Comparison of ENCODE assay signal across 9 mouse cellular contexts in genomic region chr2:105675730-105676079, GRCm38 (mm10). TPM values are rescaled to one million over a fixed set of nuclear protein-coding genes. Genes with fewer than 3 reads are reported as not detected.
DNase-seq lines count a peak whose midpoint lies in the region; ATAC-seq and TF ChIP-seq lines count a peak whose summit lies in the region.
"Had no signal": no experiment of that assay in that cellular context is flagged by ENCODE, and none has a peak within 500 bp of the region (broad histone marks: within the 10 kb centered on the region; RNA-seq: fewer than 3 reads in every experiment).

No protein-coding gene starts in this region.

- intact Hi-C loops in heart, adult 2 months (cut with DNase I) = no loop called here

- 1% methylated on average over 11 of the region's 11 CpGs for WGBS in heart, adult 2 months
- 0% methylated on average over 11 of the region's 11 CpGs for WGBS in forebrain, embryonic 15.5 days
- WGBS in liver, embryonic 15.5 days (ENCODE audit: insufficient replicate concordance) = under 1% methylated on average over 11 of the region's 11 CpGs

- H3K27ac ChIP-seq in heart, adult 2 months = no peak overlapping the region
- H3K27ac ChIP-seq in forebrain, embryonic 15.5 days (replicated peaks) = peak overlapping the region; percentile 88
- no peak overlapping the region for H3K27ac ChIP-seq in liver, embryonic 15.5 days (replicated peaks)

- no peaks in the 10 kb centered on the region for H3K9me3 ChIP-seq in forebrain, embryonic 15.5 days
- no peaks in the 10 kb centered on the region for H3K9me3 ChIP-seq in liver, embryonic 15.5 days (replicated peaks)

- no peak for DNase-seq in heart, adult 2 months
- DNase-seq in heart, adult 11 months = no peak
- no peak for DNase-seq in adrenal gland, adult 18-20 months (ENCODE audit: low spot score in 2 of 2)
- DNase-seq in spleen, adult 12 weeks (ENCODE audit: low spot score) = no peak

- H3K4me1 ChIP-seq in heart, adult 2 months (ENCODE audit: control insufficient read depth, insufficient read depth, low read length) = peaks cover 2% of the 10 kb centered on the region
- peaks cover 46% of the 10 kb centered on the region for H3K4me1 ChIP-seq in forebrain, embryonic 15.5 days
- peaks cover 32% of the 10 kb centered on the region for H3K4me1 ChIP-seq in liver, embryonic 15.5 days (replicated peaks)

- peak overlapping the region; percentile 56 for H3ac ChIP-seq in C2C12 (ENCODE audit: control insufficient read depth, insufficient read length, low read depth)

- peak overlapping the region; percentile 83 for H3K4me2 ChIP-seq in forebrain, embryonic 15.5 days (replicated peaks)
- H3K4me2 ChIP-seq in liver, embryonic 15.5 days = peak overlapping the region; percentile 62

- H3K4me3 ChIP-seq in heart, adult 2 months = peak overlapping the region; percentile 44
- no peak overlapping the region for H3K4me3 ChIP-seq in C2C12 (ENCODE audit: insufficient read depth, poor library complexity, severe bottlenecking)
- H3K4me3 ChIP-seq in forebrain, embryonic 15.5 days = peak overlapping the region; percentile 58
- peak overlapping the region; percentile 33 for H3K4me3 ChIP-seq in liver, embryonic 15.5 days (replicated peaks)

- no peak for TF ChIP-seq CTCF in heart, adult 2 months (IDR thresholded peaks at IDR 0.05)
- TF ChIP-seq CTCF in C2C12 (IDR thresholded peaks at IDR 0.05; ENCODE audit: control insufficient read depth, insufficient read depth, insufficient read length) = no peak

- no peak for ATAC-seq in forebrain, embryonic 15.5 days (replicated peaks)
- no peak for ATAC-seq in liver, embryonic 15.5 days (ENCODE audit: insufficient read depth)
- no peak for ATAC-seq in erythroblast, adult 5-6 weeks (replicated peaks; ENCODE audit: low FRiP score, poor library complexity, severe bottlenecking)

- TF ChIP-seq POLR2A in heart, adult 2 months (IDR thresholded peaks at IDR 0.05; ENCODE audit: insufficient read depth, low read depth, low read length) = no peak

- no peaks in the 10 kb centered on the region for H3K36me3 ChIP-seq in heart, adult 2 months (ENCODE audit: control insufficient read depth, insufficient read depth, low read length)
- no peaks in the 10 kb centered on the region for H3K36me3 ChIP-seq in C2C12 (ENCODE audit: control insufficient read depth, insufficient read depth)
- H3K36me3 ChIP-seq in forebrain, embryonic 15.5 days = no peaks in the 10 kb centered on the region
- no peaks in the 10 kb centered on the region for H3K36me3 ChIP-seq in liver, embryonic 15.5 days (replicated peaks)

- peaks cover 51% of the 10 kb centered on the region for H3K27me3 ChIP-seq in heart, adult 2 months (ENCODE audit: control insufficient read depth, insufficient read depth, low read length)
- peaks cover 20% of the 10 kb centered on the region for H3K27me3 ChIP-seq in C2C12 (ENCODE audit: control insufficient read depth, insufficient read depth, insufficient read length)
- H3K27me3 ChIP-seq in forebrain, embryonic 15.5 days = peaks cover 27% of the 10 kb centered on the region
- H3K27me3 ChIP-seq in liver, embryonic 15.5 days = peaks cover 100% of the 10 kb centered on the region

- H3K9ac ChIP-seq in heart, adult 2 months (ENCODE audit: low read depth, low read length) = no peak overlapping the region
- peak overlapping the region; percentile 78 for H3K9ac ChIP-seq in forebrain, embryonic 15.5 days (replicated peaks)
- no peak overlapping the region for H3K9ac ChIP-seq in liver, embryonic 15.5 days

- H3K79me2 ChIP-seq in heart, adult 2 months (replicated peaks; ENCODE audit: control insufficient read depth, insufficient read depth, low read length) = no peaks in the 10 kb centered on the region
- no peaks in the 10 kb centered on the region for H3K79me2 ChIP-seq in C2C12 (ENCODE audit: control insufficient read depth, insufficient read depth)

- TF ChIP-seq EP300 in heart, adult 2 months (IDR thresholded peaks at IDR 0.05; ENCODE audit: insufficient read depth, low read depth, low read length) = no peak

- H3K79me3 ChIP-seq in C2C12 (ENCODE audit: low read depth) = no peaks in the 10 kb centered on the region

TF ChIP-seq in C2C12, 6 proteins besides CTCF, POLR2A, EP300 and RAD21:
- TF ChIP-seq CEBPB (IDR thresholded peaks at IDR 0.05; ENCODE audit: low read depth) = no peak
- no peak for TF ChIP-seq MYOD1 (IDR thresholded peaks at IDR 0.05; ENCODE audit: control insufficient read depth, insufficient read length, low read depth)
- no peak for TF ChIP-seq MAX (IDR thresholded peaks at IDR 0.05)
- TF ChIP-seq MYOG (IDR thresholded peaks at IDR 0.05; ENCODE audit: control insufficient read depth, extremely low read depth, insufficient read length) = no peak
- TF ChIP-seq FOSL1 (IDR thresholded peaks at IDR 0.05; ENCODE audit: insufficient read depth, low read length, poor library complexity, severe bottlenecking) = no peak
- no peak for TF ChIP-seq USF1 (IDR thresholded peaks at IDR 0.05; ENCODE audit: low read depth)

RNA-seq across cellular contexts. Expression of gene Pax6, which starts 7.0 kb away (rescaled TPM):
- total RNA-seq in heart, adult 2 months (2021) = not detected
- not detected in 2 replicates for polyA plus RNA-seq in heart, adult 2 months (2012; rRNA removed)
- polyA plus RNA-seq in C2C12 (2012; fragmentation: generic; extraction: Trizol) = 0.35 TPM
- 45.0 and 57.0 TPM in 2 replicates for polyA plus RNA-seq in forebrain, embryonic 15.5 days (2015; fragmentation: Nextera tagmentation; extraction: Ambion mirVana)
- not detected in 2 replicates for polyA plus RNA-seq in liver, embryonic 15.5 days (2015; fragmentation: Nextera tagmentation; extraction: Ambion mirVana)
- total RNA-seq in adrenal gland, adult 18-20 months (2021) = not detected
- total RNA-seq in erythroblast, adult 5-6 weeks (2015; ENCODE audit: low replicate concordance) = 1.3 TPM in 1 of 2 replicates, not detected in the other
- total RNA-seq in erythroblast, adult 5-6 weeks (2017; ENCODE audit: low replicate concordance) = not detected in 2 replicates
- total RNA-seq: hematopoietic stem cell, adult 5-6 weeks had no signal

Comparison
In these comparisons a context has a peak if more than half of its experiments do, and no peak if none do; other contexts are left out.
1. RNA of gene Pax6, which starts 7.0 kb away (polyA plus RNA-seq): 45.0 to 57.0 TPM in forebrain, embryonic 15.5 days; 0.35 TPM in C2C12 (single experiment), not detected in liver, embryonic 15.5 days and not detected in heart, adult 2 months; every median in the first group is over 10 times any median in the second.